Mouse (Mus musculus) neural tube, embryonic 15.5 days (tissue): Measurements from ENCODE around the gene Olfr1256. TPM values are rescaled to one million over a fixed set of nuclear protein-coding genes. Genes with fewer than 3 reads are reported as not detected.

ENCODE experiments used
- ATAC-seq: fragments of 200-750 bp; cut with Nextera tagmentation; 2 replicates; pipeline ENCODE4 v1.8.0; 2017; ENCODE audit warnings: mild to moderate bottlenecking, moderate TSS enrichment, moderate library complexity; ENCODE audit not compliant: low FRiP score
- H3K27ac ChIP-seq: fragments of 300-500 bp; sonication (generic); replicated peaks from 2 replicates; pipeline ENCODE4 v1.5.1; 2015; ENCODE audit warnings: mild to moderate bottlenecking, inconsistent platforms
- H3K27me3 ChIP-seq: fragments of 300-500 bp; sonication (generic); replicated peaks from 2 replicates; pipeline ENCODE4 v1.6.1; 2015; ENCODE audit warnings: inconsistent platforms
- H3K36me3 ChIP-seq: fragments of 300-500 bp; sonication (generic); 2 replicates; pipeline ENCODE4 v1.6.1; 2015; ENCODE audit warnings: inconsistent platforms
- H3K4me1 ChIP-seq: fragments of 300-500 bp; sonication (generic); 2 replicates; pipeline ENCODE4 v1.6.1; 2015; ENCODE audit warnings: inconsistent platforms
- H3K4me2 ChIP-seq: fragments of 300-500 bp; sonication (generic); 2 replicates; pipeline ENCODE4 v1.6.1; 2015; ENCODE audit warnings: inconsistent platforms, mild to moderate bottlenecking, moderate library complexity
- H3K4me3 ChIP-seq: fragments of 300-500 bp; sonication (generic); replicated peaks from 2 replicates; pipeline ENCODE4 v1.5.1; 2015; ENCODE audit warnings: mild to moderate bottlenecking, inconsistent platforms
- H3K9ac ChIP-seq: fragments of 300-500 bp; sonication (generic); replicated peaks from 2 replicates; pipeline ENCODE4 v1.6.1; 2015; ENCODE audit warnings: mild to moderate bottlenecking, inconsistent platforms
- H3K9me3 ChIP-seq: fragments of 300-500 bp; sonication (generic); replicated peaks from 2 replicates; pipeline ENCODE4 v1.6.1; 2016; ENCODE audit warnings: inconsistent platforms
- WGBS: fragments of 180-500 bp; shearing (Covaris S2); methylation state at CpG from one replicate; pipeline ENCODE4 v1.1.7; 2015; ENCODE audit warnings: mixed read lengths; 5-methylcytosine and 5-hydroxymethylcytosine counted together
- polyA plus RNA-seq: library from polyadenylated mRNA; unstranded; fragments of >200 nt; fragmentation: Nextera tagmentation; extraction: Ambion mirVana; gene quantifications from 2 replicates; pipeline ENCODE4 v1.2.1, GENCODE M21; 2015

The Olfr1256 gene
- not detected in 2 replicates for polyA plus RNA-seq

DNA sequence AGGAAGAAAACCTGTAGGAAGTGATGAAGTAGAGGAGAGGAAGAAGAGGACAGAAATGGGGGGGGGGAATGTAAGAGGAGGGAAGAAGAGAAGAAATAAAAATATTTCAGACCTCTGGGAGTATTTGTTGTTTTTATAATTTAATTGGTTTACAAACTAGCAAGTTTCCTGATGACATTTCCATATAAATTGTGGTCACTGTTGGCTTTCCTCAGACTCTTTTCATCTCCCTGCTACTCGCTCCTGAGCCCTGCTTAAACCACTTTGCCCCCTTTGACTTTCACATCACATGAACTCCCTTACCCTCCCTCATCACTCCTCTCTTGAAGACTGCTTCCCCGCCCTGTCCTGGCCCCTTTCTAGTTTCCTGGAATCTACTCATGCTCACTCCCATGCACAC, at the start of gene Olfr1256:
Gene Olfr1256, minus strand, starts transcription at position 101 of the 400 bp plus-strand sequence.
- Histone ChIP-seq H3K4me1 (no peaks in the 10 kb centered on the region), H3K27ac (no peak within 1 kb of the TSS), H3K4me3 (no peak within 1 kb of the TSS), H3K9me3 (no peaks in the 10 kb centered on the region), H3K9ac (no peak within 1 kb of the TSS), H3K27me3 (no peaks in the 10 kb centered on the region), H3K36me3 (no peaks in the 10 kb centered on the region), H3K4me2 (no peak within 1 kb of the TSS)
- no peak for ATAC-seq
- WGBS = 48% methylated on average over 2 of the region's 2 CpGs

GRCm38 (mm10) chr2:89878137-89878536, 36.8 kb upstream of the Olfr1256 start, which contains the start of gene Olfr1257:
Gene Olfr1257, plus strand, starts transcription at chr2:89878437.
- 93% methylated on average over 1 of the region's 1 CpGs for WGBS
- Histone ChIP-seq H3K4me3 (no peak within 1 kb of the TSS), H3K9ac (no peak within 1 kb of the TSS), H3K36me3 (no peaks in the 10 kb centered on the region), H3K27ac (no peak within 1 kb of the TSS), H3K4me2 (no peak within 1 kb of the TSS), H3K9me3 (no peaks in the 10 kb centered on the region), H3K27me3 (no peaks in the 10 kb centered on the region), H3K4me1 (no peaks in the 10 kb centered on the region)
- no peak for ATAC-seq

DNA sequence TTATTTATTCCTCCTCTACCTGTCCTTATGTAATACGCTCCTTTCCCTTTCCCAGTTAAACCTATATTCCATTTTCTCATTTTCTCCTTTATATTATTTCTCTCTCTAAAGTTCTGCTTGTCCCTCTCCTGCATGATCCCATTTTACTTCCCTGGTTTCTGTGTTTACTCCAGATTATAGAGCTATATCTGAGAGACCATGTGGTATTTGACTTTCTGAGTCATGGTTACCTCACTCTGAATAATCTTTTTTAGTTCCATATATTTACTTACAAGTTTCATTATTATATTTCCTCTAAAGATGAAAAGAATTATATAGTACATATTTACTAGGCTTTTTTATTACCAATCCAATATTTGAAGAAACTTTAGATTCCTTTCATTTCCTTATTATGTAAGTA, 7.9 kb upstream of the Olfr1256 start:
- ATAC-seq = no peak
- Histone ChIP-seq H3K4me3 (no peak overlapping the region), H3K4me2 (no peak overlapping the region), H3K27me3 (no peaks in the 10 kb centered on the region), H3K9me3 (no peaks in the 10 kb centered on the region), H3K27ac (no peak overlapping the region), H3K4me1 (no peaks in the 10 kb centered on the region), H3K36me3 (no peaks in the 10 kb centered on the region), H3K9ac (no peak overlapping the region)
- WGBS = 95% methylated on average over 1 of the region's 1 CpGs

- Histone ChIP-seq H3K27me3 (no peaks in the 10 kb centered on the region), H3K4me2 (no peak within 1 kb of the TSS), H3K4me1 (no peaks in the 10 kb centered on the region), H3K36me3 (no peaks in the 10 kb centered on the region), H3K27ac (no peak within 1 kb of the TSS), H3K9me3 (no peaks in the 10 kb centered on the region), H3K9ac (no peak within 1 kb of the TSS), H3K4me3 (no peak within 1 kb of the TSS)
- 90% methylated on average over 5 of the region's 5 CpGs for WGBS
- no peak for ATAC-seq
These were observed 6.8 kb upstream of the Olfr1256 start, which contains the start of gene Olfr48 for GRCm38 (mm10) chr2:89848105-89848504. Gene Olfr48, minus strand, starts transcription at chr2:89848205.

DNA sequence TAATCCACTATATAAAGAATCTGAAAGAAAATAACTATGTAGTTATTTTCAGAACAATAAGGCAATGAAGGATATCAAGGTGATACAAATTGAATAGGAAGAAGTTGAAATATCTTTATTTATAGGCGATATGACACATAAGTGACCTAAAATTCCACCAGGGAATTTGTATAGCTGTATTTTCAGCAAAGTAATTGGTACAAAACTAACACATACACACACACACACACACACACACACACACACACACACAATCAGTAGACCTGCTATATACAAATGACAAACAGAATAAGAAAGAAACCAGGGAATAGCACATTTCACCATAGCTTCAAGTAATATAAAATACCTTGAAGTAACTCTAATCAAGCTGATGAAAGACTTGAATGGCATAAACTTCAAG, 21.1 kb downstream of the Olfr1256 start:
- Histone ChIP-seq H3K36me3 (no peaks in the 10 kb centered on the region), H3K4me2 (no peak overlapping the region), H3K4me3 (no peak overlapping the region), H3K4me1 (no peaks in the 10 kb centered on the region), H3K27me3 (no peaks in the 10 kb centered on the region), H3K9ac (no peak overlapping the region), H3K9me3 (peaks cover 4% of the 10 kb centered on the region; the same call in 1 of the 2 replicates), H3K27ac (no peak overlapping the region)
- no peak for ATAC-seq
- 86% methylated on average over 1 of the region's 1 CpGs for WGBS

DNA sequence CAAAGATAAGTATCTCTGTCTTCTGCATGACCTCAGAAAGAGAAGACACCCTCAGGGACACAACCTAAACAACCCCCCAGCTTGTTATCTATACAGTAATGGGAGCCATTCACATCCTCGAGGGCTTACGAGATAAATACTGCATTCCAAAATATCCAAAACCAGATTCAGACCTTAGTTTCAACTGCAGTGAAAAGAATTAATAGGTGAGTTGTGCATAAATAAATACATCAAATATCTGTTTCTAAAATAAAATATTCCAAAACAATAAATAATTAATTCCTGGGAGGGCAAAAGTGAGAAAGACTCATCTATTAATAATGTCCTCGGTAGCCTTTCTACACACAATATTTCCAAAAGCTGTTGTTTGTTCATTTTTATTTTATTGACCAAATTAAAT, 29.6 kb downstream of the Olfr1256 start, which contains the start of gene Olfr1255:
Gene Olfr1255, plus strand, starts transcription at position 301 of the 400 bp plus-strand sequence.
- H3K9ac ChIP-seq = no peak within 1 kb of the TSS
- no peaks in the 10 kb centered on the region for H3K36me3 ChIP-seq
- H3K9me3 ChIP-seq = no peaks in the 10 kb centered on the region
- no peaks in the 10 kb centered on the region for H3K27me3 ChIP-seq
- no peak within 1 kb of the TSS for H3K4me2 ChIP-seq
- no peak within 1 kb of the TSS for H3K4me3 ChIP-seq
- no peak for ATAC-seq
- H3K27ac ChIP-seq = no peak within 1 kb of the TSS
- WGBS = 93% methylated on average over 3 of the region's 3 CpGs
- H3K4me1 ChIP-seq = no peaks in the 10 kb centered on the region

DNA sequence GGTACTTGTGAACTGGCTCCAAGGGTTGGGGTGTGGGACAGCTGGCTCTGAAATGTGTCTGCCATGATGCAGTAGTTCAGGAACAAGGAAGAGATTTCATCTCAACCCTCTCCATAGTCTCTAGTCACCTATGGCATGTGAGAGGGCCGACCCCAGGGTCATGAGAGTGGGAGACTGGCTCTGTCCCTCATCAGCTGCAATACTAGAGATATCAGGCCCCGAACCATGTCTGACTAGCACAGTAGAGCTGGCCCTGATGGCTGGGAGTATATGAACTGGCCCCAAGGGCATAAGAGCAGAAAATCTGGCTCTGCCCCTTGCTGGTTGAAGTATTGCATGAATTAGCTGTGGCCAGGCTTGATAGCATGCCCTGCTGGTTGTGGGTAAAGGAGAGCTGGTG, 30.6 kb downstream of the Olfr1256 start:
- Histone ChIP-seq H3K9ac (no peak overlapping the region), H3K4me1 (no peaks in the 10 kb centered on the region), H3K27ac (no peak overlapping the region), H3K4me3 (no peak overlapping the region), H3K36me3 (no peaks in the 10 kb centered on the region), H3K9me3 (no peaks in the 10 kb centered on the region), H3K4me2 (no peak overlapping the region), H3K27me3 (no peaks in the 10 kb centered on the region)
- 74% methylated on average over 2 of the region's 2 CpGs for WGBS
- ATAC-seq = no peak

DNA sequence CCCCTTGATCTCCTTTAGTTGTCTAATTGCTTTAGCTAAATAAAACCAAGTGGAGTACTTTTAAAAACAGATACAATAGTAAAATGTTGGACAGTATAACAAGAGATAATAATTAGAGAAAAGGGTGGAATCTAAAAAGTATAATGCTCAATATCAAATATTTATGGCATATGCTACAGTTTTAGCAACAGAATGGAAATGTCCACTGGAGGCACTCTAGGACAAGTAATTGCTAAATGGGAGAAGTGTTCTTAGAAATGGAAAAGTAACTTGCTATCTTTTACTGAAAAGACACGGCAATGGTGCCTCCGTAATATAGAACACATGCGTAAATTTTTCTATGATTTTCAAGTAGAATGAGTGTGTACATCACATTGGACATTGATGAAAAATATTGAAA, 41.8 kb downstream of the Olfr1256 start:
- no peak for ATAC-seq

DNA sequence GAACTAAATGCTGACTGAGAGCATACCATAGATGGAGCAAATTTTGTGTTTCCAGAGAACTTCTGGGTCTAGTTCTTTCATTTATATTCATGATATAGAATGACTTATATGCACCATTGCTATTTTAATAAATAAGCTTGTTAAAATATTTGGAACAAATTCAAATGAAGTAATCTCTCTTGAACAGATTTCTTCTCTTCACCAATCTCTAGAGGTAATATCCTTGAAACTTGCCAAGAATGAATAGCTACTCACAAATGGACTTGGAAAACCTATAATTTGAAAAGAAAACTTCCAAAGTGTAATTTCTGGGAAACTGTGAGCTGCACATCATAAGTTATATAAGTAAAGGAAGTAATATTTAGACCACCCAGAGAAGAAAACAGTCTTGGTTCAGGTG, 47.8 kb downstream of the Olfr1256 start, which contains the start of gene Olfr1254:
Gene Olfr1254, minus strand, starts transcription at position 101 of the 400 bp plus-strand sequence.
- no peaks in the 10 kb centered on the region for H3K36me3 ChIP-seq
- no peak within 1 kb of the TSS for H3K4me2 ChIP-seq
- H3K4me3 ChIP-seq = no peak within 1 kb of the TSS
- no peak within 1 kb of the TSS for H3K27ac ChIP-seq
- H3K9me3 ChIP-seq = no peaks in the 10 kb centered on the region
- no peaks in the 10 kb centered on the region for H3K27me3 ChIP-seq
- no peak within 1 kb of the TSS for H3K9ac ChIP-seq
- ATAC-seq = no peak
- no peaks in the 10 kb centered on the region for H3K4me1 ChIP-seq

More for the DNA sequence above, 41.8 kb downstream of the Olfr1256 start:
- Histone ChIP-seq H3K4me2 (no peak overlapping the region), H3K9ac (no peak overlapping the region), H3K9me3 (no peaks in the 10 kb centered on the region), H3K36me3 (no peaks in the 10 kb centered on the region), H3K4me1 (no peaks in the 10 kb centered on the region), H3K27me3 (no peaks in the 10 kb centered on the region), H3K4me3 (no peak overlapping the region), H3K27ac (no peak overlapping the region)
- 95% methylated on average over 3 of the region's 3 CpGs for WGBS

Other genes with a start within 250 kb of the Olfr1256 start
- not detected in 2 replicates for gene Olfr1246, start 248.4 kb downstream of the Olfr1256 start, polyA plus RNA-seq
- gene Olfr1247, start 227.4 kb downstream of the Olfr1256 start, polyA plus RNA-seq = not detected in 2 replicates
- gene Olfr1248, start 223.3 kb downstream of the Olfr1256 start, polyA plus RNA-seq = not detected in 2 replicates
- not detected in 2 replicates for gene Olfr1249, start 206.6 kb downstream of the Olfr1256 start, polyA plus RNA-seq
- not detected in 2 replicates for gene Olfr1250, start 180.1 kb downstream of the Olfr1256 start, polyA plus RNA-seq
- gene Olfr1251, start 169.6 kb downstream of the Olfr1256 start, polyA plus RNA-seq = not detected in 2 replicates
- gene Olfr1252, start 116.5 kb downstream of the Olfr1256 start, polyA plus RNA-seq = not detected in 2 replicates
- gene Olfr1253, start 84.5 kb downstream of the Olfr1256 start, polyA plus RNA-seq = not detected in 2 replicates
- not detected in 2 replicates for gene Olfr1254, start 47.9 kb downstream of the Olfr1256 start, polyA plus RNA-seq
- not detected in 2 replicates for gene Olfr1255, start 29.5 kb downstream of the Olfr1256 start, polyA plus RNA-seq
- 0.29 TPM in 1 of 2 replicates, not detected in the other for gene Olfr48, start 6.7 kb upstream of the Olfr1256 start, polyA plus RNA-seq
- not detected in 2 replicates for gene Olfr1257, start 36.9 kb upstream of the Olfr1256 start, polyA plus RNA-seq
- not detected in 2 replicates for gene Olfr1258, start 85.8 kb upstream of the Olfr1256 start, polyA plus RNA-seq
- gene Olfr1259, start 107.1 kb upstream of the Olfr1256 start, polyA plus RNA-seq = not detected in 2 replicates
- not detected in 2 replicates for gene Olfr1260, start 132.8 kb upstream of the Olfr1256 start, polyA plus RNA-seq
- not detected in 2 replicates for gene Olfr1261, start 149.7 kb upstream of the Olfr1256 start, polyA plus RNA-seq
- not detected in 2 replicates for gene Olfr1262, start 158.6 kb upstream of the Olfr1256 start, polyA plus RNA-seq
- gene Olfr1263, start 170.6 kb upstream of the Olfr1256 start, polyA plus RNA-seq = not detected in 2 replicates
- not detected in 2 replicates for gene Olfr1264, start 184.0 kb upstream of the Olfr1256 start, polyA plus RNA-seq
- not detected in 2 replicates for gene Olfr1265, start 193.8 kb upstream of the Olfr1256 start, polyA plus RNA-seq
- gene Olfr140, start 222.0 kb upstream of the Olfr1256 start, polyA plus RNA-seq = not detected in 2 replicates